21 mouse cellular contexts compared by ENCODE assay signal in the genomic region with DNA sequence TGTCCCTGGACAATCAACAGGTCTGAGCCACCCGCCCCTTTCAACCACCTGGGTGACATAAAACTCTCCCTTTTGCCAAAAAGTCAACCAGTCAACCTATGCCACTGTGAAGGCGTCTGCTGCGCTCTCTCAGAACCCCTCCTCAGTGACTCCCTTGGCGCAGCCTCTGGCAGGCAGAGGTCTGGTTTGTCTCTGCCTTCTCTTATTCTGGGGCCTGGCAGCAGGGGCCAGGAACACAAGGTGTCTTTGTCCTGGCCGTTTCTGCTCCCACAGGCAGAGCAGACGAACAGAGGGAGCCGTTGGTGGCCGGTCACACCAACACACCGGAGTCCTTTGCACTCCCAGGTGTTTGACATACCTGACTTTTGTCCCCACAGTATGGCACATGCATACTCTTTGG. TPM values are rescaled to one million over a fixed set of nuclear protein-coding genes. Genes with fewer than 3 reads are reported as not detected.
DNase-seq lines count a peak whose midpoint lies in the region; ATAC-seq and TF ChIP-seq lines count a peak whose summit lies in the region.
"Had no signal": no experiment of that assay in that cellular context is flagged by ENCODE, and none has a peak within 500 bp of the region (broad histone marks: within the 10 kb centered on the region; RNA-seq: fewer than 3 reads in every experiment).

No protein-coding gene starts in this region.

- no peak overlapping the region for H3K4me3 ChIP-seq in forebrain, embryonic 14.5 days (ENCODE audit: low read depth, low read length)
- H3K4me3 ChIP-seq in forebrain, embryonic 12.5 days (replicated peaks), result no peak overlapping the region
- H3K4me3 ChIP-seq in hindbrain, embryonic 10.5 days, result no peak overlapping the region
- no peak overlapping the region for H3K4me3 ChIP-seq in hindbrain, embryonic 13.5 days
- H3K4me3 ChIP-seq in intestine, embryonic 15.5 days (replicated peaks), result no peak overlapping the region
- no peak overlapping the region for H3K4me3 ChIP-seq in small intestine, adult 2 months (ENCODE audit: low read depth, low read length)
- H3K4me3 ChIP-seq: liver, embryonic 15.5 days; midbrain, embryonic 13.5 days; myocyte had no signal

- no peak for TF ChIP-seq POLR2A in small intestine, adult 2 months (IDR thresholded peaks at IDR 0.05; ENCODE audit: low read depth, low read length)

- no peak for TF ChIP-seq CTCF in small intestine, adult 2 months (IDR thresholded peaks at IDR 0.05; ENCODE audit: extremely low read depth, insufficient read length, insufficient replicate concordance, low read depth, low read length)

- peaks cover 7% of the 10 kb centered on the region; the same call in 1 of the 2 replicates for H3K36me3 ChIP-seq in forebrain, embryonic 14.5 days (ENCODE audit: control insufficient read depth, insufficient read depth, low read length)
- H3K36me3 ChIP-seq in forebrain, embryonic 12.5 days (replicated peaks), result peaks cover 19% of the 10 kb centered on the region
- peaks cover 20% of the 10 kb centered on the region for H3K36me3 ChIP-seq in hindbrain, embryonic 10.5 days
- H3K36me3 ChIP-seq in hindbrain, embryonic 13.5 days, result peaks cover 18% of the 10 kb centered on the region
- H3K36me3 ChIP-seq in intestine, embryonic 15.5 days, result peaks cover 4% of the 10 kb centered on the region; the same call in 1 of the 2 replicates
- no peaks in the 10 kb centered on the region for H3K36me3 ChIP-seq in small intestine, adult 2 months (ENCODE audit: control insufficient read depth, insufficient read depth, low read length)
- H3K36me3 ChIP-seq: G1E had no signal

- no peaks in the 10 kb centered on the region for H3K27me3 ChIP-seq in forebrain, embryonic 14.5 days (replicated peaks; ENCODE audit: control insufficient read depth, insufficient read depth, low read length)
- H3K27me3 ChIP-seq in forebrain, embryonic 12.5 days, result no peaks in the 10 kb centered on the region
- H3K27me3 ChIP-seq in hindbrain, embryonic 10.5 days (ENCODE audit: insufficient read depth, poor library complexity, severe bottlenecking), result no peaks in the 10 kb centered on the region
- H3K27me3 ChIP-seq in hindbrain, embryonic 13.5 days, result no peaks in the 10 kb centered on the region
- no peaks in the 10 kb centered on the region for H3K27me3 ChIP-seq in intestine, embryonic 15.5 days (replicated peaks)
- no peaks in the 10 kb centered on the region for H3K27me3 ChIP-seq in small intestine, adult 2 months (ENCODE audit: control insufficient read depth, insufficient read depth, low read length)
- H3K27me3 ChIP-seq: liver, embryonic 15.5 days; midbrain, embryonic 13.5 days had no signal

- no peak for DNase-seq in forebrain, embryonic 14.5 days (ENCODE audit: low spot score)
- no peak for DNase-seq in hindbrain, embryonic 10.5 days (ENCODE audit: low spot score)
- no peak for DNase-seq in embryo, embryonic 10 days (ENCODE audit: low spot score)
- DNase-seq: adrenal gland, postnatal 36 days; cerebellum, adult 9-10 months; gastrocnemius, postnatal 10 days; kidney, adult 9 months; kidney, postnatal 36 days; retina, postnatal 1 day; right cerebral cortex, postnatal 4 days had no signal

- H3K9ac ChIP-seq in forebrain, embryonic 14.5 days (ENCODE audit: low read length), result no peak overlapping the region
- H3K9ac ChIP-seq in forebrain, embryonic 12.5 days, result no peak overlapping the region
- no peak overlapping the region for H3K9ac ChIP-seq in hindbrain, embryonic 13.5 days
- H3K9ac ChIP-seq in intestine, embryonic 15.5 days, result no peak overlapping the region
- H3K9ac ChIP-seq: liver, embryonic 15.5 days; midbrain, embryonic 13.5 days had no signal

- 0 out of 2 replicates have a peak, but pooled peaks have one; percentile 20 for ATAC-seq in forebrain, embryonic 14.5 days
- ATAC-seq in forebrain, embryonic 12.5 days (ENCODE audit: low FRiP score), result no peak
- no peak for ATAC-seq in hindbrain, embryonic 13.5 days (ENCODE audit: low FRiP score)
- ATAC-seq in intestine, embryonic 15.5 days, result peak; percentile 21; the same call in 1 of the 2 replicates
- ATAC-seq in erythroblast, adult 5-6 weeks (replicated peaks; ENCODE audit: low FRiP score, poor library complexity, severe bottlenecking), result no peak
- ATAC-seq: CD4-positive, CD25-positive, alpha-beta regulatory T cell, adult 4 months; lung, postnatal 0 days; midbrain, embryonic 13.5 days had no signal

- peaks cover 9% of the 10 kb centered on the region; the same call in 1 of the 2 replicates for H3K9me3 ChIP-seq in forebrain, embryonic 14.5 days (replicated peaks; ENCODE audit: control insufficient read depth, low read length)
- H3K9me3 ChIP-seq in forebrain, embryonic 12.5 days, result no peaks in the 10 kb centered on the region
- H3K9me3 ChIP-seq in hindbrain, embryonic 10.5 days, result peaks cover 14% of the 10 kb centered on the region; the same call in 1 of the 2 replicates
- H3K9me3 ChIP-seq in hindbrain, embryonic 13.5 days, result no peaks in the 10 kb centered on the region
- H3K9me3 ChIP-seq in intestine, embryonic 15.5 days, result no peaks in the 10 kb centered on the region
- H3K9me3 ChIP-seq: liver, embryonic 15.5 days had no signal

- H3K27ac ChIP-seq in forebrain, embryonic 14.5 days (ENCODE audit: low read depth, low read length), result no peak overlapping the region
- H3K27ac ChIP-seq in forebrain, embryonic 12.5 days, result no peak overlapping the region
- H3K27ac ChIP-seq in hindbrain, embryonic 10.5 days, result peak overlapping the region; percentile 45; the same call in 1 of the 2 replicates
- no peak overlapping the region for H3K27ac ChIP-seq in hindbrain, embryonic 13.5 days
- H3K27ac ChIP-seq in intestine, embryonic 15.5 days, result no peak overlapping the region
- peak overlapping the region; percentile 21; the same call in 1 of the 2 replicates for H3K27ac ChIP-seq in small intestine, adult 2 months (ENCODE audit: insufficient read depth, low read depth, low read length)
- H3K27ac ChIP-seq: liver, embryonic 15.5 days; midbrain, embryonic 13.5 days had no signal

- no peaks in the 10 kb centered on the region for H3K4me1 ChIP-seq in forebrain, embryonic 14.5 days (ENCODE audit: control insufficient read depth, insufficient read depth, low read length)
- H3K4me1 ChIP-seq in forebrain, embryonic 12.5 days, result no peaks in the 10 kb centered on the region
- peaks cover 35% of the 10 kb centered on the region for H3K4me1 ChIP-seq in hindbrain, embryonic 10.5 days (replicated peaks)
- peaks cover 19% of the 10 kb centered on the region for H3K4me1 ChIP-seq in hindbrain, embryonic 13.5 days (replicated peaks)
- peaks cover 9% of the 10 kb centered on the region; the same call in 1 of the 2 replicates for H3K4me1 ChIP-seq in intestine, embryonic 15.5 days (replicated peaks)
- peaks cover 32% of the 10 kb centered on the region; the same call in 1 of the 2 replicates for H3K4me1 ChIP-seq in small intestine, adult 2 months (ENCODE audit: control insufficient read depth, insufficient read depth, insufficient read length, low read length)

- no peak overlapping the region for H3K4me2 ChIP-seq in forebrain, embryonic 14.5 days (ENCODE audit: low read length)
- no peak overlapping the region for H3K4me2 ChIP-seq in forebrain, embryonic 12.5 days
- H3K4me2 ChIP-seq in hindbrain, embryonic 13.5 days, result no peak overlapping the region
- no peak overlapping the region for H3K4me2 ChIP-seq in intestine, embryonic 15.5 days (replicated peaks)
- H3K4me2 ChIP-seq: liver, embryonic 15.5 days; midbrain, embryonic 13.5 days had no signal

- WGBS in forebrain, embryonic 14.5 days, result 56% methylated on average over 9 of the region's 9 CpGs
- 73% methylated on average over 9 of the region's 9 CpGs for WGBS in forebrain, embryonic 12.5 days
- WGBS in hindbrain, embryonic 10.5 days, result 73% methylated on average over 9 of the region's 9 CpGs
- 74% methylated on average over 9 of the region's 9 CpGs for WGBS in hindbrain, embryonic 13.5 days
- 48% methylated on average over 9 of the region's 9 CpGs for WGBS in intestine, embryonic 15.5 days
- WGBS in small intestine, adult 2 months, result 38% methylated on average over 9 of the region's 9 CpGs

RNA-seq across cellular contexts. Expression of a gene that starts 57.5 kb away (rescaled TPM):
- polyA plus RNA-seq in forebrain, embryonic 14.5 days (2014; fragmentation: Nextera tagmentation; extraction: Ambion mirVana), result 17.4 and 30.3 TPM in 2 replicates
- polyA plus RNA-seq in forebrain, embryonic 12.5 days (2016; fragmentation: Nextera tagmentation; extraction: Ambion mirVana), result 24.6 and 27.9 TPM in 2 replicates
- 25.2 and 25.8 TPM in 2 replicates for polyA plus RNA-seq in hindbrain, embryonic 10.5 days (2016; fragmentation: Nextera tagmentation; extraction: Ambion mirVana)
- 23.3 and 24.8 TPM in 2 replicates for polyA plus RNA-seq in hindbrain, embryonic 13.5 days (2015; fragmentation: Nextera tagmentation; extraction: Ambion mirVana)
- polyA plus RNA-seq in intestine, embryonic 15.5 days (2015; fragmentation: Nextera tagmentation; extraction: Ambion mirVana), result 15.8 and 16.6 TPM in 2 replicates
- polyA plus RNA-seq in small intestine, adult 2 months (2012; rRNA removed), result 5.9 and 12.4 TPM in 2 replicates
- 0.42 and 0.58 TPM in 2 replicates for total RNA-seq in erythroblast, adult 5-6 weeks (2015; ENCODE audit: low replicate concordance)
- 1.5 TPM in 1 of 2 replicates, not detected in the other for total RNA-seq in erythroblast, adult 5-6 weeks (2017; ENCODE audit: low replicate concordance)

Comparison
In these comparisons a context has a peak if more than half of its experiments do, and no peak if none do; other contexts are left out.
1. ATAC-seq: peak in forebrain, embryonic 14.5 days (single experiment) and intestine, embryonic 15.5 days (single experiment); none in forebrain, embryonic 12.5 days (single experiment), hindbrain, embryonic 13.5 days (single experiment) and erythroblast, adult 5-6 weeks (single experiment).
2. H3K27ac ChIP-seq: peak in hindbrain, embryonic 10.5 days (single experiment) and small intestine, adult 2 months (single experiment); none in forebrain, embryonic 14.5 days (single experiment), forebrain, embryonic 12.5 days (single experiment), hindbrain, embryonic 13.5 days (single experiment) and intestine, embryonic 15.5 days (single experiment).